Mouse (Mus musculus) lung, postnatal 0 days (tissue): Measurements from ENCODE around the gene Hid1. TPM values are rescaled to one million over a fixed set of nuclear protein-coding genes. Genes with fewer than 3 reads are reported as not detected.

Experiments
- ATAC-seq: fragments of 200-750 bp; cut with Nextera tagmentation; 2 replicates; pipeline ENCODE4 v1.8.0; 2017; ENCODE audit warnings: moderate library complexity
- DNase-seq: peaks from one replicate; pipeline ENCODE4 v3.0.0-alpha.2; 2016; ENCODE audit warnings: low spot score
- H3K27ac ChIP-seq: fragments of 300-500 bp; sonication (generic); 2 replicates; pipeline ENCODE4 v1.5.1; 2014; ENCODE audit warnings: antibody characterized with exemption, mild to moderate bottlenecking, low read length, mixed read lengths
- H3K27me3 ChIP-seq: fragments of 300-500 bp; sonication (generic); replicated peaks from 2 replicates; pipeline ENCODE4 v1.6.1; 2014; ENCODE audit warnings: low read length, mixed read lengths; ENCODE audit not compliant: insufficient read depth
- H3K36me3 ChIP-seq: fragments of 300-500 bp; sonication (generic); 2 replicates; pipeline ENCODE4 v1.6.1; 2014; ENCODE audit warnings: low read length, mixed read lengths; ENCODE audit not compliant: insufficient read depth
- H3K4me1 ChIP-seq: fragments of 300-500 bp; sonication (generic); 2 replicates; pipeline ENCODE4 v1.6.1; 2014; ENCODE audit warnings: antibody characterized with exemption, low read depth, low read length, mixed read lengths; ENCODE audit not compliant: insufficient read depth
- H3K4me2 ChIP-seq: fragments of 300-500 bp; sonication (generic); replicated peaks from 2 replicates; pipeline ENCODE4 v1.6.1; 2014; ENCODE audit warnings: low read depth, mild to moderate bottlenecking, low read length, moderate library complexity, mixed read lengths
- H3K4me3 ChIP-seq: fragments of 300-500 bp; sonication (generic); 2 replicates; pipeline ENCODE4 v1.5.1; 2014; ENCODE audit warnings: low read depth, low read length
- H3K9ac ChIP-seq: fragments of 300-500 bp; sonication (generic); replicated peaks from 2 replicates; pipeline ENCODE4 v1.6.1; 2014; ENCODE audit warnings: low read depth, mild to moderate bottlenecking
- H3K9me3 ChIP-seq: fragments of 300-500 bp; sonication (generic); 2 replicates; pipeline ENCODE4 v1.6.1; 2016; ENCODE audit warnings: low read length, mixed read lengths
- CTCF ChIP-seq: IDR thresholded peaks from 2 replicates; pipeline ENCODE4 v1.5.1; 2016; ENCODE audit warnings: antibody characterized with exemption, mild to moderate bottlenecking
- EP300 ChIP-seq: IDR thresholded peaks from 2 replicates; pipeline ENCODE4 v1.6.1; 2016; ENCODE audit warnings: antibody characterized with exemption, mild to moderate bottlenecking, control low read depth
- WGBS: fragments of 180-500 bp; shearing (Covaris S2); extraction: QIAGEN DNeasy Blood & Tissue Kit; methylation state at CpG from one replicate; pipeline ENCODE4 v1.1.7; 2014; 5-methylcytosine and 5-hydroxymethylcytosine counted together
- polyA plus RNA-seq: library from polyadenylated mRNA; unstranded; fragments of >200 nt; fragmentation: Nextera tagmentation; extraction: Ambion mirVana; gene quantifications from 2 replicates; pipeline ENCODE4 v1.2.1, GENCODE M21; 2015

Gene Hid1
- polyA plus RNA-seq, 1 experiment from 2014 or later = 16.0 TPM

- no peak overlapping the region for H3K27ac ChIP-seq
- peaks cover 3% of the 10 kb centered on the region; the same call in 1 of the 2 replicates for H3K27me3 ChIP-seq
- no peaks in the 10 kb centered on the region for H3K36me3 ChIP-seq
- ATAC-seq = no peak
- no peaks in the 10 kb centered on the region for H3K9me3 ChIP-seq
- peaks cover 8% of the 10 kb centered on the region for H3K4me1 ChIP-seq
- no peak for DNase-seq
- no peak for TF ChIP-seq CTCF
- no peak for TF ChIP-seq EP300
- no peak overlapping the region for H3K9ac ChIP-seq
- 55% methylated on average over 8 of the region's 8 CpGs for WGBS
- H3K4me3 ChIP-seq = no peak overlapping the region
- H3K4me2 ChIP-seq = no peak overlapping the region
These were observed 3.8 kb upstream of the Hid1 start for GRCm38 (mm10) chr11:115371354-115371753.

GRCm38 (mm10) chr11:115370368-115370767 lies 2.8 kb upstream of the Hid1 start:
- Histone ChIP-seq H3K9me3 (no peaks in the 10 kb centered on the region), H3K4me1 (peaks cover 15% of the 10 kb centered on the region), H3K4me3 (no peak overlapping the region), H3K27ac (no peak overlapping the region), H3K27me3 (peaks cover 3% of the 10 kb centered on the region; the same call in 1 of the 2 replicates), H3K9ac (no peak overlapping the region), H3K4me2 (no peak overlapping the region), H3K36me3 (no peaks in the 10 kb centered on the region)
- 49% methylated on average over 7 of the region's 7 CpGs for WGBS
- ATAC-seq = no peak
- TF ChIP-seq EP300 (no peak), CTCF (no peak)
- no peak for DNase-seq

GRCm38 (mm10) chr11:115366706-115367394 lies 706 bp downstream of the Hid1 start:
- ATAC-seq (peak; percentile 58), DNase-seq (no peak)
- TF ChIP-seq CTCF = no peak
- no peak for TF ChIP-seq EP300
- 6% methylated on average over 28 of the region's 28 CpGs for WGBS
- peaks cover 10% of the 10 kb centered on the region for H3K4me1 ChIP-seq
- H3K9me3 ChIP-seq = no peaks in the 10 kb centered on the region
- 0 out of 2 replicates have a peak overlapping the region, but pooled peaks have one; percentile 57 for H3K27ac ChIP-seq
- peak overlapping the region; percentile 48 for H3K9ac ChIP-seq
- H3K4me3 ChIP-seq = peak overlapping the region; percentile 54
- H3K4me2 ChIP-seq = peak overlapping the region; percentile 81
- no peaks in the 10 kb centered on the region for H3K27me3 ChIP-seq
- H3K36me3 ChIP-seq = no peaks in the 10 kb centered on the region

GRCm38 (mm10) chr11:115366039-115366705 lies 1.4 kb downstream of the Hid1 start:
- H3K4me2 ChIP-seq = peak overlapping the region; percentile 81
- 21% methylated on average over 7 of the region's 7 CpGs for WGBS
- H3K36me3 ChIP-seq = no peaks in the 10 kb centered on the region
- H3K4me3 ChIP-seq = peak overlapping the region; percentile 54
- no peaks in the 10 kb centered on the region for H3K27me3 ChIP-seq
- DNase-seq (peak; percentile 21), ATAC-seq (no peak; the same call in 1 of the 2 replicates)
- no peaks in the 10 kb centered on the region for H3K9me3 ChIP-seq
- no peak overlapping the region for H3K9ac ChIP-seq
- peaks cover 10% of the 10 kb centered on the region for H3K4me1 ChIP-seq
- H3K27ac ChIP-seq = peak overlapping the region; percentile 57; the same call in 1 of the 2 replicates
- TF ChIP-seq CTCF = no peak

GRCm38 (mm10) chr11:115364136-115364535 lies 3.4 kb downstream of the Hid1 start:
- no peak overlapping the region for H3K9ac ChIP-seq
- H3K36me3 ChIP-seq = no peaks in the 10 kb centered on the region
- H3K4me3 ChIP-seq = no peak overlapping the region
- no peak for TF ChIP-seq CTCF
- no peak for TF ChIP-seq EP300
- peak; percentile 34 for DNase-seq
- peaks cover 10% of the 10 kb centered on the region for H3K4me1 ChIP-seq
- no peaks in the 10 kb centered on the region for H3K27me3 ChIP-seq
- peak; percentile 15; the same call in 1 of the 2 replicates for ATAC-seq
- no peak overlapping the region for H3K4me2 ChIP-seq
- 58% methylated on average over 3 of the region's 3 CpGs for WGBS
- H3K9me3 ChIP-seq = no peaks in the 10 kb centered on the region
- no peak overlapping the region for H3K27ac ChIP-seq

GRCm38 (mm10) chr11:115359726-115360125 lies 7.8 kb downstream of the Hid1 start:
- Histone ChIP-seq H3K27ac (peak overlapping the region; percentile 39; the same call in 1 of the 2 replicates), H3K9me3 (no peaks in the 10 kb centered on the region), H3K27me3 (no peaks in the 10 kb centered on the region), H3K4me2 (no peak overlapping the region), H3K9ac (no peak overlapping the region), H3K36me3 (no peaks in the 10 kb centered on the region), H3K4me1 (peaks cover 4% of the 10 kb centered on the region; the same call in 1 of the 2 replicates), H3K4me3 (no peak overlapping the region)
- TF ChIP-seq CTCF (peak; percentile 60), EP300 (no peak)
- DNase-seq (no peak), ATAC-seq (0 out of 2 replicates have a peak, but pooled peaks have one; percentile 6)
- WGBS = 51% methylated on average over 6 of the region's 6 CpGs
